Mouse (Mus musculus) megakaryocyte, adult 5-6 weeks (primary cell): ENCODE data around the gene Rab29. TPM values are rescaled to one million over a fixed set of nuclear protein-coding genes. Genes with fewer than 3 reads are reported as not detected.

Source experiments
- ATAC-seq: 2 replicates; pipeline ENCODE4 v1.8.0; 2016; ENCODE audit warnings: mild to moderate bottlenecking, inconsistent platforms; ENCODE audit not compliant: poor library complexity, severe bottlenecking
- total RNA-seq, 2 experiments: library from RNA; stranded (forward) in 1 of 2; stranded (reverse) in 1 of 2; fragments of 153-499, 151-499 nt in 1 of 2; fragments of 221-1000, 200-1000 nt in 1 of 2; gene quantifications; 2 replicates each; pipeline versions ENCODE4 v1.2.3 to v1.2.4; 2015 to 2017

Gene Rab29
- total RNA-seq, 2 experiments from 2014 or later = 31.1 to 48.4 TPM

DNA sequence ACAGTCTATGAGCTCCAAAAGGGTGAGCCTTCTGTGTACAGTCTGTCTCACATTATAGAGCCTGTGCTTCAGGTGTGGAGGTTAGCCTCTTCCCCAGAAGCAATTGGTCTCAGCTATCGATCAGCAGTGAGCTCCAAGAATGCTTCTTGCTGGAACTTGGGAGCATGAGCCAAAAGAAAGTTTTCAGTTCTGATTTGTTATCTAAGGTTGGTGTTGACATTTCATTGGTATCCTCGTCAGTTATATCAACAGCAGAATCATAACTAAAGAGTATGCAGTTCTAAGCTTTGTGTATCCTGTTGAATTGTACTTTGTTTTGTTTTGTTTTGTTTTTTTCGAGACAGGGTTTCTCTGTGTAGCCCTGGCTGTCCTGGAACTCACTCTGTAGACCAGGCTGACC is 55.1 kb downstream of the Rab29 start:
- ATAC-seq = no peak

Other genes starting within 250 kb of the Rab29 start
- 32.7 and 55.0 TPM in 2 replicates for gene Ctse, start 228.9 kb upstream of the Rab29 start, total RNA-seq (2015)
- gene Ctse, start 228.9 kb upstream of the Rab29 start, total RNA-seq (2017) = 15.1 and 31.0 TPM in 2 replicates
- 3.3 and 4.0 TPM in 2 replicates for gene Rab7b, start 178.5 kb upstream of the Rab29 start, total RNA-seq (2015)
- 22.4 TPM in 2 replicates for gene Rab7b, start 178.5 kb upstream of the Rab29 start, total RNA-seq (2017)
- gene Slc26a9, start 123.2 kb upstream of the Rab29 start, total RNA-seq (2015) = not detected in 2 replicates
- gene Slc26a9, start 123.2 kb upstream of the Rab29 start, total RNA-seq (2017) = not detected in 2 replicates
- 0.07 TPM in 1 of 2 replicates, not detected in the other for gene Pm20d1, start 69.8 kb upstream of the Rab29 start, total RNA-seq (2015)
- gene Pm20d1, start 69.8 kb upstream of the Rab29 start, total RNA-seq (2017) = not detected in 2 replicates
- gene Slc41a1, start 39.7 kb upstream of the Rab29 start, total RNA-seq (2015) = 3.4 and 7.8 TPM in 2 replicates
- gene Slc41a1, start 39.7 kb upstream of the Rab29 start, total RNA-seq (2017) = 3.1 and 5.3 TPM in 2 replicates
- gene Nucks1, start 43.3 kb downstream of the Rab29 start, total RNA-seq (2015) = 145 TPM in 2 replicates
- 234 and 235 TPM in 2 replicates for gene Nucks1, start 43.3 kb downstream of the Rab29 start, total RNA-seq (2017)
- gene Slc45a3, start 95.7 kb downstream of the Rab29 start, total RNA-seq (2015) = 0.16 and 0.46 TPM in 2 replicates
- 0.33 TPM in 1 of 2 replicates, not detected in the other for gene Slc45a3, start 95.7 kb downstream of the Rab29 start, total RNA-seq (2017)
- 90.6 and 94.3 TPM in 2 replicates for gene Elk4, start 140.4 kb downstream of the Rab29 start, total RNA-seq (2015)
- 53.1 and 63.6 TPM in 2 replicates for gene Elk4, start 140.4 kb downstream of the Rab29 start, total RNA-seq (2017)
- gene Mfsd4a, start 200.8 kb downstream of the Rab29 start, total RNA-seq (2015) = 0.11 TPM in 1 of 2 replicates, not detected in the other
- 0.51 and 0.61 TPM in 2 replicates for gene Mfsd4a, start 200.8 kb downstream of the Rab29 start, total RNA-seq (2017)